In genomic region chr15:56166236-56166635, GRCm38 (mm10) we compare ENCODE assay signal across 26 mouse cellular contexts.
DNase-seq lines count a peak whose midpoint lies in the region; ATAC-seq lines count a peak whose summit lies in the region.
"Had no signal": no experiment of that assay in that cellular context is flagged by ENCODE, and none has a peak within 500 bp of the region (broad histone marks: within the 10 kb centered on the region; RNA-seq: fewer than 3 reads in every experiment).

No protein-coding gene starts in this region.

- H3K27ac ChIP-seq in neural tube, embryonic 15.5 days (replicated peaks) = no peak overlapping the region
- no peak overlapping the region for H3K27ac ChIP-seq in embryonic facial prominence, embryonic 13.5 days
- H3K27ac ChIP-seq in limb, embryonic 11.5 days (replicated peaks; ENCODE audit: low read depth, low read length) = peak overlapping the region; percentile 73; the same call in 1 of the 2 replicates
- H3K27ac ChIP-seq: embryonic facial prominence, embryonic 15.5 days; gastrocnemius, adult 2 months; heart, embryonic 10.5 days; hindbrain, embryonic 14.5 days; liver, embryonic 15.5 days; midbrain, embryonic 10.5 days had no signal

- H3K36me3 ChIP-seq in neural tube, embryonic 15.5 days = no peaks in the 10 kb centered on the region
- no peaks in the 10 kb centered on the region for H3K36me3 ChIP-seq in embryonic facial prominence, embryonic 13.5 days
- H3K36me3 ChIP-seq in limb, embryonic 11.5 days (ENCODE audit: control insufficient read depth, insufficient read depth, low read length) = no peaks in the 10 kb centered on the region
- H3K36me3 ChIP-seq: embryonic facial prominence, embryonic 15.5 days; heart, embryonic 10.5 days; liver, embryonic 15.5 days; midbrain, embryonic 10.5 days had no signal

- DNase-seq in neural tube, embryonic 10.5 days (ENCODE audit: extremely low spot score, low spot score) = peak; percentile 33
- DNase-seq in limb, embryonic 11.5 days (ENCODE audit: low spot score) = peak; percentile 82
- DNase-seq in yolk sac, embryonic 10.5 days (ENCODE audit: low spot score) = peak; percentile 3
- no peak for DNase-seq in gastrocnemius, postnatal 25 days
- DNase-seq in right cerebral cortex, postnatal 14 days = no peak
- DNase-seq in adipocyte (ENCODE audit: low spot score) = no peak
- DNase-seq: adrenal gland, postnatal 36 days; cerebellum, adult 11 months; cerebellum, postnatal 14 days; forebrain, postnatal 0 days; gastrocnemius, adult 2 months; heart, postnatal 4 days; kidney, adult 8-10 months; kidney, postnatal 10 days; liver; lung, postnatal 4 days; right cerebral cortex, postnatal 25 days; thymus, postnatal 25 days had no signal

- H3K4me1 ChIP-seq in neural tube, embryonic 15.5 days = no peaks in the 10 kb centered on the region
- H3K4me1 ChIP-seq in embryonic facial prominence, embryonic 13.5 days = peaks cover 8% of the 10 kb centered on the region
- H3K4me1 ChIP-seq in limb, embryonic 11.5 days (ENCODE audit: control insufficient read depth, insufficient read depth, low read length) = no peaks in the 10 kb centered on the region
- H3K4me1 ChIP-seq: heart, embryonic 10.5 days; liver, embryonic 15.5 days; midbrain, embryonic 10.5 days had no signal

- no peak overlapping the region for H3K4me2 ChIP-seq in neural tube, embryonic 15.5 days
- H3K4me2 ChIP-seq in embryonic facial prominence, embryonic 13.5 days = peak overlapping the region; percentile 38
- H3K4me2 ChIP-seq in limb, embryonic 11.5 days (ENCODE audit: low read depth, severe bottlenecking) = 0 out of 2 replicates have a peak overlapping the region, but pooled peaks have one; percentile 2
- H3K4me2 ChIP-seq: embryonic facial prominence, embryonic 15.5 days; hindbrain, embryonic 14.5 days; liver, embryonic 15.5 days had no signal

- H3K4me3 ChIP-seq in neural tube, embryonic 15.5 days (replicated peaks) = no peak overlapping the region
- H3K4me3 ChIP-seq in embryonic facial prominence, embryonic 13.5 days = no peak overlapping the region
- no peak overlapping the region for H3K4me3 ChIP-seq in limb, embryonic 11.5 days (ENCODE audit: low read depth, low read length)
- H3K4me3 ChIP-seq: embryonic facial prominence, embryonic 15.5 days; gastrocnemius, adult 2 months; heart, embryonic 10.5 days; liver, embryonic 15.5 days; midbrain, embryonic 10.5 days had no signal

- H3K27me3 ChIP-seq in neural tube, embryonic 15.5 days (replicated peaks) = no peaks in the 10 kb centered on the region
- no peaks in the 10 kb centered on the region for H3K27me3 ChIP-seq in embryonic facial prominence, embryonic 13.5 days
- no peaks in the 10 kb centered on the region for H3K27me3 ChIP-seq in limb, embryonic 11.5 days (ENCODE audit: control insufficient read depth, insufficient read depth, low read length)
- H3K27me3 ChIP-seq: embryonic facial prominence, embryonic 15.5 days; liver, embryonic 15.5 days had no signal

- no peak overlapping the region for H3K9ac ChIP-seq in neural tube, embryonic 15.5 days (replicated peaks)
- H3K9ac ChIP-seq in embryonic facial prominence, embryonic 13.5 days = no peak overlapping the region
- H3K9ac ChIP-seq in limb, embryonic 11.5 days (ENCODE audit: low read length) = no peak overlapping the region
- H3K9ac ChIP-seq: embryonic facial prominence, embryonic 15.5 days; forebrain, postnatal 0 days; hindbrain, embryonic 14.5 days; liver, embryonic 15.5 days had no signal

- no peaks in the 10 kb centered on the region for H3K9me3 ChIP-seq in neural tube, embryonic 15.5 days (replicated peaks)
- H3K9me3 ChIP-seq in embryonic facial prominence, embryonic 13.5 days = no peaks in the 10 kb centered on the region
- no peaks in the 10 kb centered on the region for H3K9me3 ChIP-seq in limb, embryonic 11.5 days (ENCODE audit: control insufficient read depth, low read length)
- H3K9me3 ChIP-seq: embryonic facial prominence, embryonic 15.5 days; heart, embryonic 10.5 days; liver, embryonic 15.5 days; midbrain, embryonic 10.5 days had no signal

- no peak for ATAC-seq in neural tube, embryonic 15.5 days (ENCODE audit: low FRiP score)
- no peak for ATAC-seq in embryonic facial prominence, embryonic 13.5 days (ENCODE audit: insufficient number of reproducible peaks, insufficient read depth, low FRiP score, low TSS enrichment, low read depth)
- ATAC-seq in limb, embryonic 11.5 days (ENCODE audit: insufficient number of reproducible peaks, low FRiP score, low TSS enrichment, low read depth) = peak; percentile 90
- ATAC-seq: CD4-positive, CD25-positive, alpha-beta regulatory T cell, adult 4 months; forebrain, postnatal 0 days had no signal

- 24% methylated on average over 6 of the region's 6 CpGs for WGBS in neural tube, embryonic 15.5 days
- WGBS in embryonic facial prominence, embryonic 13.5 days = 28% methylated on average over 6 of the region's 6 CpGs
- WGBS in limb, embryonic 11.5 days = 10% methylated on average over 6 of the region's 6 CpGs

Comparison
In these comparisons a context has a peak if more than half of its experiments do, and no peak if none do; other contexts are left out.
1. DNase-seq: peak in neural tube, embryonic 10.5 days (single experiment), limb, embryonic 11.5 days (single experiment) and yolk sac, embryonic 10.5 days (single experiment); none in gastrocnemius, postnatal 25 days (single experiment), right cerebral cortex, postnatal 14 days (single experiment) and adipocyte (single experiment).